Mouse (Mus musculus) stomach, postnatal 0 days (tissue): ENCODE results near the gene 1700025F22Rik.

Experiments
- CTCF ChIP-seq: IDR thresholded peaks from 2 replicates; pipeline ENCODE4 v1.5.1; 2016; ENCODE audit warnings: antibody characterized with exemption, low read depth, mild to moderate bottlenecking, moderate library complexity
- EP300 ChIP-seq: optimal IDR thresholded peaks from 2 replicates; pipeline ENCODE3; 2016; ENCODE audit warnings: antibody characterized with exemption

- TF ChIP-seq CTCF (no peak), EP300 (no peak)
These were observed 30.3 kb downstream of the 1700025F22Rik start for GRCm38 (mm10) chr19:11134852-11135251.
